Mouse (Mus musculus) layer of hippocampus, adult 9-10 months (tissue): ENCODE measurements around the gene Carmil1.
A peak's percentile ranks its signal among the peaks of the same experiment; 100 is the strongest.

Experiments used
- DNase-seq: peaks from one replicate; pipeline ENCODE4 v3.0.0; 2022; ENCODE audit warnings: low spot score

Gene Carmil1

DNA sequence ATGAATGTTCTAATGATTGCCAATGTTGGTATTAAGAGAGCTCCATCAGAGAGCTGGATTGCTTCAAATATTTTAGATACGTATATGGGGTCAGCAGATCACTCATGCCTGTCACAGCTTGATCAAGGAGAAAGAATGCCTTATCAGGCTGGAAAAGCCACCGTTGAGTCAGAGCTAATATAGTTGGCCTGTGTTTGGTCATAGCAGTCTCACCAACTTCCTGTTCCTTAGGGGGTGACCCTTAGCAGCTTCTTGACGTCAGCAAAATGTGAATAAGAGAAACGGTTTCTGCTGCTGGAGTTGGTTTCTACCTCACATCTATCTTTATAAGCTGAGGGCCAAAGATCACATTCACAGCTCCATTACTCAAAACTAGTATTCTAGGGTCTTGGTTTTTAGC, 176.6 kb downstream of the Carmil1 start:
- no peak for DNase-seq

DNA sequence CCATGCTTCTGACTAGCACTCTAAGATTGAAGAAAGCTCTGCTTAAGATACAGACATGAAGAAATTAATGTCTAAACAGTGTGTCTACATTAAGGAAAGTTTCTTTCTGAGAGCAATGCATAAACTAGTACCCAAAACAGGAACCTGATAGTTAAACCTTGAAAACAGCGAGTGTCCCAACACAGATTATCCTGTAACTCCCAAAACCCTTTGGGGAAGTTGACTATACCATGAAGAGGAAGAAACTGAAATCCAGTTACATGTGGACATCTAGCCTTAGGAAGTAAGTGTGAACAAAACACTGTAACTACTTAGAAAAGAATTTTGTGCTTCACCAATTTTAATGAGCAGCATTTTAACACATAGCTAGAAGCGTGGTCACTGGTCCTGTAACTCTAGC, 177.4 kb downstream of the Carmil1 start:
- DNase-seq, result no peak

DNA sequence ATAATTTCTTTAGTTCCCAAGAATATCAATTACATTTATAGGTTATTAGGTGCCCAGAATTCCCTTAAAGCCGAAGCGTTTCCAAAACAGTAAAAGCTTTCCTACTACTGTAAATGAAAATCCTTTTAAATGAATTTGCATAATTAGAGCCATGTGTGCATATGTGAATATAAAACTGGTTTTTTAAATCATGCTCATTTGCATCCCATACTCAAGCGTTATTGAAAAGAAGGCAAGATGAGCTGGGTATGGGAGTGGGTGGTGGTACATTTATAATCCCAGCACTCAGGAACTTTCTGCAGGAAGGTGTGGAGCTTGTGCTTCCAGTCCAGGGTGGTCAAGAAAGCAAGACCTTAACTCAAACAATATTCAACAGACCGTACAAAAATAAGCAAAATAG, 178.3 kb downstream of the Carmil1 start:
- DNase-seq, result no peak

DNA sequence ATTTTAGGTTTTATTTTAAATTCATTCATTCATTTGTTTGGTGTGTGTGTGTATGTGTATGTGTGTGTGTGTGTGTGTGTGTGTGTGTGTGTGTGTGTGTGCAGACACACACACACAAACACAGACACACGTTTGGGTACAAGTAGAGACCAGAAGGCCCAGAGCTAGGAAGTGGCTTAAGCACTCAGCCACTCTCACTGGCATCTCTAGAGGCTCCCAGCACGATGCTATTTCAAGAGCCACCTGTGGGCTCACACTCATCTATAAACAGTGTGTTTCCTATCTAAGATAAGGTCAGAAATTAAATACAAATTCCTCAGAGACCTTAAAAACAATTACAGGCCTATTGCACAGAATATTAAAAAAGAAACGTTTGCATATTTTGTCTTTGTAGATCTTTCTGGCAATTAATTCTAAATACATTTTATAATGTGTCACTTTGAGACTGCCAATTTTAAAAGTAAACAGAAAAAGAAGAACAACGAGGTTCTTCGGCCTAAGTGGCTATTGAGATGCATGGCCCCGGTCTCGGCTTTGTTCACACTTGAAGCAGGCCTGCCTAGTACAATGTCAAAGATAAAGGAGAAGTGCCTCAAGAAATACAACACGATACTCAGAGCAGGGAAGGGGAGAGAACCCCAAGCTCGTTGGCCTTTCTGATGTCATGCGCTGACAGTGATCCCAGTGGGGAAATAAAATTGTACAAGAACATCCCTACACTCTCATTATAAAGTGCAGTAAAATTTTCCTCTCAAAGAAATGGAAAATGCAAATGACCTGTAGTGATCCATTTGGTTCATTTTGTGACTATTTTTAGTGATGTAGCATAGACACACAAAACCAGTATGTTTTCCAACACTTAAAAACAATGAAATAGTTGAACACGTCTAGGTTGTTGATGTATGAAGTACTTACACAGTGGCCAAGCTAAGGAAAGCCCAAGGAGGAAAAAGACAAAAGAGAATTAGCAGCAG, 179.2 kb downstream of the Carmil1 start:
- no peak for DNase-seq

DNA sequence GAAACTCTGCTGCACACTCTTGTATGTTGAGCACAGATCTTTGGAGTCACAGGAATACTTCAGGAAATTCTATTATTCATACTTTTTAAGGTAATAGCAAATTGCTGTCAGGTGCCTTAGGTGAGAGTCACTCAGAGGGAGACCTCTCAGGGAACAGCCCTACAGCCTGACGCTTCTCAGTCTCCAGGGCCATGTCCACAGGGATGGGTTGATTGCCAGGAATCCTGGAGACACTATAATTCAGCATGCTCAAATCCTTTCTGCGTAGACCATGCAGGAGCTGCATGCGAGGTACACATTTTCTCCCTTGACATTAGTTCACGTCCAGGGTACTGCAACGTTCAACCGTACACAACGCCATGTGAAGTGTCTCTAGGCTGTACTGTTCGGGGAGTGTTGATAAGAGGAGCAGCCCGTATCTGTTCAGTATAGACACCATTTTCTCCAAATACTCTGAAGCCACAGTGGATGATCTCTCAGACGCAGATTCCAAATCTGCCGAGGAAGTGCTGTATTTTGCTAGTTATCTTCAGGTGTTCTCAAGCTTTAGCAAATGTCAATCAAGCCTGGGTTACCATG, 180.0 kb downstream of the Carmil1 start:
- no peak for DNase-seq

DNA sequence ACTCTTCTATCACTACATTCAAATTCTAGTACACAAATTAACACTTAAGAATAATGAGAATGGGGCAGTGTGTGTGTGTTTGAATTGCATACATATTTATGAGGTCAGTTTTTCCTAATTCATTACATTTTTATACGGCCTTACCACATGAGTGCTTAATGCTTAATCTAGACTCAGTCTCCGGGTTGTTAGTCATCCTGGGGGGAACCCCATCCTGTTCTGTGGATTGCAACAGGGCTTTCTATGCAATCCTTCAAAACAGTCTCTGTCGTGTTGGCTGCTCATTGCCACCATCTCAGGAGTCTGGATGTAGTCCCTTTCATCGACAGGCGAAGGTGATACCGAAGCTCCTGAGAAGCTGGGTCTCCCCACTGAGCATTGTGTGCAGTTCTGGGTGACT, 184.0 kb downstream of the Carmil1 start:
- no peak for DNase-seq

DNA sequence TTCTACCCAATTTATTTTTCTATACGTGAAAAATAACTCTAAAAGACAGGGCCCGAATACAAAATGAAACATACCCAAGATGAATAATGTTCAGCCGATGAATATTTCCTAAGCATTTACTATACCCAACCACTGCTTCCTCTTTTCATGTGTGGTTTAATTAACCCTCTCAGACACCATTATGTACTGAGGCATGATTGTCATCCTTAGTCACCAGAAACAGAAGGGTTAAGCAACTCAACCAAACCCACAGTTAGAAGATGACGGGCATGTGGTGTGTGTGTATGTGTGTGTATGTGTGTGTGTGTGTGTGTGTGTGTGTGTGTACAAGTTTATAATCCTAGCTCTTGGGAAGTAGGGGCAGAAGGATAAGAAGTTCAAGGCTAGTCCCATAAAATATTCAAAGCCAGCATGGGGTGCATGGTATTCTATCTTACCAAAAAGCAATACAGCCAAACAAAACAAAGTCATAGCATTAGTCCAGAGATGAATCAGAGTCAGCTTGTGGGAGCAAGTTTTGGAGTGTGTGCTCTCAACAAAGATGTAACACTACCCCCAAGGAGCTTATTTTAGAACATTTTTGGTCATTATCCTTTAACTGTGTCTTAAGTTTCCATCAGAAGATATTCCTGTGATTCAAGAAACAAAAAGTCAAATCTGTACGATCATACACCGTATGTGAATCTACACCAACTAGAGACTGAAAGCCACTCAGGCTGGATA, 185.6 kb downstream of the Carmil1 start:
- no peak for DNase-seq

DNA sequence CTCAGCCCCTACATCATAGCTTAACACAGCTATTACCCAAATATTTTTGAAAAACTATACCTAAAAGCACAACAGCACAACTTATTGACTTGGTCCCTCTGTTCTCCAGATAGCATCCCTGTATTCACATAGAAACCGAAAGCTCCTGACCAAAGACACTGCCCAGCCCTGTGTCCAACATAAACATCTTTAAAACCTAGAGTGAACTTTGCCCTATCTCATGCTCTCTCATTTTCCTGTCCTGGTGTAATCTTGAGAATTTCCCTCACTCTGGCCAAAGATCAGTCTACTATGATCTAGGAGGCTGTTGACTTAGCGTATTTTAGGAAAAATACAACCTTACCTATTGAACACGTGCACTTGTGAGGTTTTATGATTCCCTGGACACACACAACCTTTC, 187.5 kb downstream of the Carmil1 start:
- DNase-seq, result no peak

DNA sequence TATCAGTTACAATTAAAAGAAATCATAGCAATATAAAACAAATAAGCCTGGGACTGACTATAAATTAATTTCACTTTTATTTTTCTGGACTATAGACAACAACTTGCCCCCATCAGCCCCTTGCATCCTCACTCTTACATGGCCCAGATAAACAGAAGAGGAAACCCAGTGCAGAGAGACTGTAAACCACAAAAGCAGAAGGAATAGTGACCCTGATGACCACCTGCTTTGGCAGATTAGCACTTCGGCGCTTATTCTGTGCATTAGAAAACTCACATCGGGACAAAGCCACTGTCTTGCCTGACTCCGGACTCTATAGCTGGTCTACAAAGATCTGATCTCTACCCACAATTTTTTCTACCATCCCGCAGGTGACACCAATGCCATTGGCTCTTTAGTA, 188.5 kb downstream of the Carmil1 start:
- DNase-seq, result no peak

DNA sequence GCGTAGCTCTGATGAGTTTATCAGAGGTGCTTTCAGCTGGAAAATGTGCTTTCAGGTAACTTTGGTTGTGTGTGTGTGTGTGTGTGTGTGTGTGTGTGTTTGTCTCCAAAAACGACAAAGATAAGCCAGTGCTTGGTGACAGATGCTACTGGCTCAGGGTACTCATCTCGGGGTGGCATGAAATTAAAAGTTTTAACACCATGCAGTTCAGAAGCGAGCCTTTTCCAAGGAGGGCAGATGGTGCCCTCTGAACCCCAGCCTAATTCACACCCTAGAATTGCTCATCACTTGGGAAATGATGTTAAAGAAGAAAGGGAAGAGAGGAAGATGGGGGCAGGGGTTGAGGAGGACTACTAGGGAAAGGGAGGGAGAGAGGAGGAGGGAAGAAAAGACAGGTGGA, 198.4 kb downstream of the Carmil1 start:
- no peak for DNase-seq

DNA sequence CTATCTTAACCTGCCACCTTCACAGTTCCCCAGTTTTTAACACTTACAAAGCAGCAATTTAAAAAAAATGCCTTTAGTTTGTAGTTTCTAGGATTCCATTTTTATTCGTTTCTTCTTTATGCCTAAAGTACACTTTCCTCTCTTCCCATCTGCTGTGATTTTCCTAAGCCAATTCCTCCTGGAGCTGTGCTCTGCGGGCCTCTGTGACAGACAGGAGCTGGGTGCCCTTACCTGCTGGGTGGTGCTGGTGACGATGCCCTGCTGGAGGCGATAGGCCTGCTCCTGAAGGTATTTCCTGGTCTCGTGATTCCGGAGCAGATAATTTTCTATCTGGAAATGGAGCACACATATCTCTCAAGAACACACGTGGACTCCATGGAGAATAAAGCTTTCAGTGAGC, 198.9 kb downstream of the Carmil1 start:
- no peak for DNase-seq

DNA sequence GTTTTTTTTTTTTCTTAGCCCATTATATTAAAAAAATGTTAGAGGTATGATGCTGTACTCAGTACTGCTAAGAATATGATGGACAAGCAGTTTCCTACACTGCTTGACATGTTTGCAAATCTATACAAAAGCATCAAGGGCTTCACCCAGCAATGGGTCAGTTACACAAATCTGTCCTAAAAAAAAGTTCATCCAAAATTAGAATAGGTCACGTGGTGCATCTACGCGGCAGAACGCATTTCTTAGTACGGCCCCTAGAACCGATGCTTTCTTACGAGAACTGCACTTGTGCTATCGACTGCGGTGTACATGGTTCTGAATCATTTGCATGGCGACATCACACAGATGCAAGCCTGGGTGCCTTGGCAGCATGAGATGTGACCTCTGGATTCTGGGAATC, 208.0 kb downstream of the Carmil1 start:
- DNase-seq, result no peak

DNA sequence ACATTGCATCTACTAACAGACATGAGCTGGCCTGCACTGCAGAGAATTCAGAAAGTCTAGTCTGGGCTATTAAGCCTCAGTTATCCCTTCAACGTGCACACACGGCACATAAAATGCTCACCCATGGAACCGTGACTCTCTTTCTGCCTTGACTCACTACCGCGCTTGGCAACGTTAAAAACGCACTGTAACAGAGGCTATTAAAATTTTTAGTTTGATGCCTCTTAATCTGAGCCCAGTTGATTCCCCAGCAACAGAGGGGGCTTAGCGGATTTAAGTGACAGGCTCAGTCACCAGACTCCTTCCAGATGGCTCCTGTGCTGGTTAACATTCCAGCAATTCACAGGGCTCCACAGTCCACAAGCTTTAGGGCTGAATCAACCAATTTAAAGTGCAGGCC, 213.0 kb downstream of the Carmil1 start:
- DNase-seq, result no peak

DNA sequence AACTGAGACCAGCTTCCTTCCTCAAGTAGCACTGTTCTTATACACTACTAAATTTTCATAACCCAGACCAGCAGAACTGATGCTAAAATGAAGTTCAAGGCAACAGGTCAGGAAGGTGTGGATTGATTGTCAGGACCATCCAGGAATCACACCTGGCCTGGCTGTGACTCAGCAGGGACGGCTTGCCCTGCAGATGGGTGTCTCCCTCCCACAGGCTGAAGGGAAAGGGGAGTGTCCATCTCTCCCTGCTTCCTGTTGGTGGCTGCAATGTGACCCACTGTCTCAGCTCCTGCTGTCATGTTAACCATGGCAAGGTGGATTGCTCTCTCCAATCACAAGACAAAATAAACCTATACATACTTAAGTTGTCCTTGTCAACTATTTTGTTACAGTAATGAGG, 215.1 kb downstream of the Carmil1 start:
- DNase-seq, result no peak

DNA sequence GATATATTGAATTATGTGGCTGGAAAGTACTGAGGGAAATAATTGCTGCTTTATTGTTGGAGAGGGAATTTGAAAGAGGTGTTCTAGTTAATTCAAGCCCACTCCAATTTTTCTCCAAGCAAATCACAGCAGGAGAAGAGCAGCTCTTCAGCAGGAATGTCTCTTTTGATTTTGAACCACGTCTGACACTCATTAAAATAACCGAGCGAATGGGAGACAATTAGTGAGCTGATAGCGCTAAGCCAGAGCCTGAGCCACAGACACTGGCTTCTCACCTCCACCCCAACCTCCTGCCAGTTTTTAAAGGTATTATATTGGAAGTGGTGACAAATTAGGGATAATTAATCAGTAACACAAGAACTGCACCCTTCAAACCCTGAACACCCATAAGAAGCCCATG, 217.8 kb downstream of the Carmil1 start:
- DNase-seq, result no peak

DNA sequence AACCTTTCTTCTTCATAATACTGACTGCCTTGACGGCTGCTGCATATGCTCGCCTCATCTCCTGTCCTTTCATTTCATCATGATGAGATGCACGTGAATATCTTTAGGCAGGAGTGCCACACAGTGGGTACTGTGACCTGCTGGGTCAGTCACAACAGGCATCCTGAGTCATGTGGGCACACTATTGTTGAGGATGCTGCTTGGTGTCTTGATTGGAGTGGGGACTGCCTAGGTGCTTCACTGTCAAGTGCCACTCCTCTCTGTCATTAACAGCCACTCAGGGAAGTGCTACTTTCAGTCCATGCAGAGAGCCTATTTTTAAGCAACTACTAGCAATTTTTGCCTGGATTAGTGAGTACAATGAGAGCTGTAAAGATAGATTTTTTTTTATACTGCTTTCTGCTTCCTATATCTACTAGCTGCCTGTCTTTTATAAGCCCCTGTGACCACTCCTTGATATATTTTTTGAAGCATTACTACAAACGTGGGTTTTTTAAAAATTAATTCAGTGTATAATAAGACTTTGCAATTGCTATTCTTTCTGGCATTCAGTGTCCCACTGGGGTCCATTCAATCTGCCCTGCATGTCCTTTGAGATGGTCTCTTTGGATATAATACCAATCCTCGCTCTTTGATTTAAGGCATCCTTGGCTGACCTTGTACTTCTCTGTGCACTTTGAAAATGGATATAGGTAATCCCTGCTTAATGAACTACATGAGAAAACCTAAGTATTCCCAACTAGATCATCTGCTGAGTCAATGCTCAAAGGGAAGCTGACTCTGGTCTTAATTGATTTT, 225.3 kb downstream of the Carmil1 start:
- DNase-seq, result no peak

DNA sequence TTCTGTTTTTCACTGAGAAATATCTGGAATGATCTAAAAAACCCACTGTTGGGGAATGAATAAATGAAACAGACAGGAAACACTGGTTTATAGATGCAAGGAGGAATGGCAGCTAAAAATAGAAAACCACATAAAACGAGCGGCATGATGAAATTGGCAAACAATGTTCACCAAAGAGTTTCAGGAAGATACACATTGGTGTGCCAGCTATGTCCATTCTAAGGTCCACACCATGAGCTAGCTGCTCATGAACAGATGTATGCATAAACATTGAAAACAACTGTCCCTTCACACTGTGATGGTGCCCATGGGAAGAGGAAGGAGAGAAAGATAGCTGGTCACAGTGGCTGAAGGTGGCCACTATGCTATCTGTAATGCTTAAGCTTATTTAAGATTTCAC, 229.1 kb downstream of the Carmil1 start:
- DNase-seq, result no peak

DNA sequence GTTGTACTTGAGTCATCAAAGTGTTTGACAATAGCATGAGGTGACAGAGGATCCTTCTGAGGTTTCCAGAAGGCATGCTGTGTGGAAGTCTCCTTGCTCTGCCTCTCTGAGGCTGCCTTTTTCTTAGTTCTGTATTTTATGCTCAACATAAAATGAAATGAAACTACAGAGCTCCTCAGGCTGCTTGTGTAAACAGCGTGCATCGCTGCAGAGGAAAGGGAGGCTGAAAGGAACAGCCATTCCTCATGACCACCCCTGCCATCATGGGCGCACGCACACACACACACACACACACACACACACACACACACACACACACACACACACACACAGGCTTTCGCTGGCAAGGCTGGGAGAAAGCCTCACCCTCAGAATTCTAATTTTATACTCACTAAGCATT, 230.3 kb downstream of the Carmil1 start:
- DNase-seq, result no peak

DNA sequence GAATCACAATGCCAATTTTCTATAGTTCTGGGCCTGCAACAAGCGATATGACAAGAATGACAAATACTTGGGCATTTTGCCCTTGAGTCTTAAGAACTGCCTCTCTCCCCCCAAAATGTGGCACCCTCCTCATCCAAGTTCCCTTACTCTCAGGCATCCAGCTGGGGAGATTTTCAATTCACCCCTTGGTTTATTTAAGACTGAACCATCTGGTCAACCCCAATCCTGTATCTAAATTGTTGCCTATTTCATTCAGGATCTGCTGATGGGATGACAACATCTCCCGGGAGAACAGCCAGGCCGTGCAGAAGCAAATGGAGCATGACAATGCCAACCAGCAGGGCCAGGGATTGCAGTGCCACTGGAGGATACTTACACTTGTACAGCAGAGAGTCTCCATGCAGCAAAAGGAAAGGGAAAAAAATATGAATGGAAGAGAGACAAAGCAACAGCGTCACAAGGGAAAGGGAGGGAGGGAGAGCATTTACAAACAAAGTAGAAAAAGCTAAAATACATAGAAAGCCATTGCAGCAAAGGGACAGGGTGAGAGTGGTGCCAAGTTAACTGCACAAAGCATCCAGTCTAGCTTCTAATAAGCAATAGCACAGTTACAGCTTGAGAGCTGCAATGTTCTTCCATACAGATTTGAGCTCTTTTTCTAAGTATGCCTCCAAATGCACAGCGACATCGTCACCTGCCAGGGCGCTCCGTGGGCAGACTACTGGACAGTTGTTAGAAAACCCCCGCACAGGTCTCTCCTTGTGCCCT, 231.1 kb downstream of the Carmil1 start:
- peak; percentile 71 for DNase-seq

DNA sequence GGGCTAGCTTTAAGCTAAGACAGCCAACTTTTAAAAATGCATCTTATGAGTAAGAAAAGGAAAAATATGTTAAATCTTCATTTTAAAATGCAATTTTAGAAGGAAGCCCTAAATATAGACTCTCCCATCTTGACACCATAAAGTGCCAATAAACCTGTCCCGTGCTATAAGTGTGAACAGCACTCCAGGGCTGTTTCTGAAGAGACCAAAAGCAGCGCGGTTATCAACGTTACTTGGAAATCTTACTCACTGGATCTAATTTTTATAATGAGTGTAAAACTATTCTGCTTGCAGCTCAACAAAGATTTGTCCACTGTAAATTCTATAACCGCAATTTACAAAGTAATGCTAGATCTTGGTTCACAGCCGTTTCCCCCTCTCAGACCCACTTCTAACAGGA, 232.0 kb downstream of the Carmil1 start:
- DNase-seq, result no peak

DNA sequence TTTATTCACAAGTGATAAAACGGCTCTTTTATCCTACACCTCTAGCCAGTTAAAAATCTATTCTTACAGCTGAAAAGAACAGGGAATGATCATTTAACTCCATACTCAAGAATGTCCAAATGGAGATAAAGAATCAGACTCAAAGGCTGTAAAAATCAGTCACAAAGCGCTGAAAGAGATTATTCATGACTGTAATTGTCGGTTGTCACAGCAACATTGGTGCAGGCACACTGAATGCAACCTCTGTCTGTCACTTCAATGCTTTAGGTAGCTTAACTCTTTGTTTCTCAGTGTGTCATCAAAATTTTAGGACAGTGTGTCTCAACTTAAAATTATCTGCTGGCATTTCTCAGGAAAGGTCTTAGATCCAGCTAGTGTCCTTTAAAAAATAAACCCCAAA, 235.3 kb downstream of the Carmil1 start:
- no peak for DNase-seq
